Mouse (Mus musculus): ENCODE results near the gene Fbh1. TPM values are rescaled to one million over a fixed set of nuclear protein-coding genes. Genes with fewer than 3 reads are reported as not detected.

The Fbh1 gene
- total RNA-seq, 2 experiments from 2014 or later = 108 to 121 TPM

Other genes starting within 250 kb of the Fbh1 start
- gene Pfkfb3, start 223.5 kb downstream of the Fbh1 start, total RNA-seq (2021) = 10 to 100 TPM; 25.0 to 32.4 TPM
- gene Rbm17, start 173.4 kb downstream of the Fbh1 start, total RNA-seq (2021) = 10 to 100 TPM; 79.2 to 82.2 TPM
- not detected for gene Gm17490, start 151.3 kb downstream of the Fbh1 start, total RNA-seq (2021)
- under 1 TPM; 0.09 to 0.15 TPM for gene Il2ra, start 134.8 kb downstream of the Fbh1 start, total RNA-seq (2021)
- gene Il15ra, start 72.3 kb downstream of the Fbh1 start, total RNA-seq (2021) = 1 to 10 TPM; 4.7 to 9.4 TPM
- 10 to 100 TPM; 56.6 to 72.9 TPM for gene Ankrd16, start 294 bp upstream of the Fbh1 start, total RNA-seq (2021)

Measured in left cerebral cortex, postnatal 36 days (tissue).